Mouse (Mus musculus) forebrain, embryonic 16.5 days (tissue): ENCODE measurements around the gene Grm7. TPM values are rescaled to one million over a fixed set of nuclear protein-coding genes. Genes with fewer than 3 reads are reported as not detected.

Source experiments
- ATAC-seq: fragments of 200-750 bp; cut with Nextera tagmentation; 2 replicates; pipeline ENCODE4 v1.8.0; 2017; ENCODE audit warnings: mild to moderate bottlenecking, moderate library complexity
- H3K27ac ChIP-seq: fragments of 300-500 bp; sonication (generic); 2 replicates; pipeline ENCODE4 v1.5.1; 2014; ENCODE audit warnings: low read length, control low read depth
- H3K27me3 ChIP-seq: fragments of 300-500 bp; sonication (generic); replicated peaks from 2 replicates; pipeline ENCODE4 v1.6.1; 2014; ENCODE audit warnings: low read length; ENCODE audit not compliant: control insufficient read depth, insufficient read depth
- H3K36me3 ChIP-seq: fragments of 300-500 bp; sonication (generic); 2 replicates; pipeline ENCODE4 v1.6.1; 2014; ENCODE audit not compliant: control insufficient read depth, insufficient read depth
- H3K4me1 ChIP-seq: fragments of 300-500 bp; sonication (generic); replicated peaks from 2 replicates; pipeline ENCODE4 v1.6.1; 2014; ENCODE audit warnings: low read length; ENCODE audit not compliant: control insufficient read depth, insufficient read depth
- H3K4me2 ChIP-seq: fragments of 300-500 bp; sonication (generic); 2 replicates; pipeline ENCODE4 v1.6.1; 2014; ENCODE audit warnings: mild to moderate bottlenecking, low read length, control low read depth
- H3K4me3 ChIP-seq: fragments of 300-500 bp; sonication (generic); replicated peaks from 2 replicates; pipeline ENCODE4 v1.5.1; 2014; ENCODE audit warnings: mild to moderate bottlenecking, low read length, control low read depth
- H3K9ac ChIP-seq: fragments of 300-500 bp; sonication (generic); replicated peaks from 2 replicates; pipeline ENCODE4 v1.6.1; 2014; ENCODE audit warnings: low read depth, low read length, control low read depth
- H3K9me3 ChIP-seq: fragments of 300-500 bp; sonication (generic); 2 replicates; pipeline ENCODE4 v1.6.1; 2016; ENCODE audit warnings: low read length; ENCODE audit not compliant: control insufficient read depth
- WGBS: fragments of 180-500 bp; shearing (Covaris S2); extraction: QIAGEN DNeasy Blood & Tissue Kit; methylation state at CpG from one replicate; pipeline ENCODE4 v1.1.7; 2014; 5-methylcytosine and 5-hydroxymethylcytosine counted together
- polyA plus RNA-seq: library from polyadenylated mRNA; unstranded; fragments of >200 nt; fragmentation: Nextera tagmentation; extraction: Ambion mirVana; gene quantifications from 2 replicates; pipeline ENCODE4 v1.2.1, GENCODE M21; 2015

Gene Grm7
- polyA plus RNA-seq, 1 experiment from 2014 or later: 17.3 TPM

- WGBS: 40% methylated on average over 3 of the region's 3 CpGs
- Histone ChIP-seq H3K36me3 (no peaks in the 10 kb centered on the region), H3K9me3 (no peaks in the 10 kb centered on the region), H3K4me2 (no peak overlapping the region), H3K4me3 (no peak overlapping the region), H3K9ac (no peak overlapping the region), H3K27ac (no peak overlapping the region), H3K27me3 (no peaks in the 10 kb centered on the region), H3K4me1 (no peaks in the 10 kb centered on the region)
- no peak for ATAC-seq
These were observed 612.9 kb downstream of the Grm7 start for GRCm38 (mm10) chr6:111258256-111258655.

- H3K36me3 ChIP-seq: no peaks in the 10 kb centered on the region
- WGBS: 69% methylated on average over 1 of the region's 1 CpGs
- no peak overlapping the region for H3K27ac ChIP-seq
- no peak overlapping the region for H3K9ac ChIP-seq
- no peak overlapping the region for H3K4me2 ChIP-seq
- H3K4me1 ChIP-seq: no peaks in the 10 kb centered on the region
- H3K9me3 ChIP-seq: no peaks in the 10 kb centered on the region
- no peak overlapping the region for H3K4me3 ChIP-seq
- no peak for ATAC-seq
- no peaks in the 10 kb centered on the region for H3K27me3 ChIP-seq
These were observed 615.8 kb downstream of the Grm7 start for GRCm38 (mm10) chr6:111261181-111261580.

GRCm38 (mm10) chr6:111276657-111277056, 631.3 kb downstream of the Grm7 start:
- no peak overlapping the region for H3K9ac ChIP-seq
- no peaks in the 10 kb centered on the region for H3K4me1 ChIP-seq
- no peaks in the 10 kb centered on the region for H3K36me3 ChIP-seq
- no peak overlapping the region for H3K4me2 ChIP-seq
- H3K27me3 ChIP-seq: no peaks in the 10 kb centered on the region
- ATAC-seq: no peak
- no peaks in the 10 kb centered on the region for H3K9me3 ChIP-seq
- WGBS: 57% methylated on average over 4 of the region's 4 CpGs
- no peak overlapping the region for H3K27ac ChIP-seq
- no peak overlapping the region for H3K4me3 ChIP-seq

- Histone ChIP-seq H3K36me3 (no peaks in the 10 kb centered on the region), H3K27me3 (no peaks in the 10 kb centered on the region), H3K4me2 (no peak overlapping the region), H3K9me3 (no peaks in the 10 kb centered on the region), H3K4me1 (no peaks in the 10 kb centered on the region), H3K9ac (no peak overlapping the region), H3K4me3 (no peak overlapping the region), H3K27ac (no peak overlapping the region)
- no peak for ATAC-seq
These were observed 633.1 kb downstream of the Grm7 start for GRCm38 (mm10) chr6:111278516-111278915.

- no peak overlapping the region for H3K4me3 ChIP-seq
- no peak overlapping the region for H3K27ac ChIP-seq
- H3K27me3 ChIP-seq: no peaks in the 10 kb centered on the region
- peak; percentile 86 for ATAC-seq
- H3K4me2 ChIP-seq: no peak overlapping the region
- H3K9ac ChIP-seq: no peak overlapping the region
- 2% methylated on average over 5 of the region's 5 CpGs for WGBS
- H3K36me3 ChIP-seq: no peaks in the 10 kb centered on the region
- H3K4me1 ChIP-seq: no peaks in the 10 kb centered on the region
- H3K9me3 ChIP-seq: no peaks in the 10 kb centered on the region
These were observed 648.2 kb downstream of the Grm7 start for GRCm38 (mm10) chr6:111293505-111294001.

GRCm38 (mm10) chr6:111303912-111304555, 658.7 kb downstream of the Grm7 start:
- peak; percentile 59; the same call in 1 of the 2 replicates for ATAC-seq
- Histone ChIP-seq H3K9me3 (0 out of 2 replicates have a peak, but pooled peaks cover 2% of the 10 kb centered on the region), H3K36me3 (no peaks in the 10 kb centered on the region), H3K4me1 (no peaks in the 10 kb centered on the region), H3K27ac (no peak overlapping the region), H3K4me2 (no peak overlapping the region), H3K27me3 (no peaks in the 10 kb centered on the region), H3K4me3 (no peak overlapping the region), H3K9ac (no peak overlapping the region)
- WGBS: 19% methylated on average over 3 of the region's 3 CpGs

GRCm38 (mm10) chr6:111361681-111362080, 716.3 kb downstream of the Grm7 start:
- H3K9me3 ChIP-seq: no peaks in the 10 kb centered on the region
- no peak overlapping the region for H3K27ac ChIP-seq
- H3K4me3 ChIP-seq: no peak overlapping the region
- peak; percentile 49 for ATAC-seq
- H3K36me3 ChIP-seq: no peaks in the 10 kb centered on the region
- no peak overlapping the region for H3K9ac ChIP-seq
- WGBS: 15% methylated on average over 1 of the region's 1 CpGs
- H3K4me2 ChIP-seq: no peak overlapping the region
- H3K4me1 ChIP-seq: no peaks in the 10 kb centered on the region
- no peaks in the 10 kb centered on the region for H3K27me3 ChIP-seq

- Histone ChIP-seq H3K9me3 (no peaks in the 10 kb centered on the region), H3K9ac (no peak overlapping the region), H3K4me2 (no peak overlapping the region), H3K4me1 (peaks cover 16% of the 10 kb centered on the region), H3K36me3 (no peaks in the 10 kb centered on the region), H3K27ac (no peak overlapping the region), H3K4me3 (no peak overlapping the region), H3K27me3 (no peaks in the 10 kb centered on the region)
- ATAC-seq: no peak
- WGBS: 93% methylated on average over 3 of the region's 3 CpGs
These were observed 722.7 kb downstream of the Grm7 start for GRCm38 (mm10) chr6:111368111-111368510.

- H3K4me3 ChIP-seq: no peak overlapping the region
- H3K27ac ChIP-seq: no peak overlapping the region
- no peak overlapping the region for H3K4me2 ChIP-seq
- ATAC-seq: no peak
- WGBS: 68% methylated on average over 3 of the region's 3 CpGs
- no peaks in the 10 kb centered on the region for H3K27me3 ChIP-seq
- no peaks in the 10 kb centered on the region for H3K9me3 ChIP-seq
- peaks cover 18% of the 10 kb centered on the region for H3K4me1 ChIP-seq
- H3K9ac ChIP-seq: no peak overlapping the region
- H3K36me3 ChIP-seq: no peaks in the 10 kb centered on the region
These were observed 723.2 kb downstream of the Grm7 start for GRCm38 (mm10) chr6:111368551-111368950.

GRCm38 (mm10) chr6:111369013-111369412, 723.6 kb downstream of the Grm7 start:
- H3K4me1 ChIP-seq: peaks cover 18% of the 10 kb centered on the region
- no peaks in the 10 kb centered on the region for H3K27me3 ChIP-seq
- no peak overlapping the region for H3K4me3 ChIP-seq
- H3K36me3 ChIP-seq: no peaks in the 10 kb centered on the region
- no peaks in the 10 kb centered on the region for H3K9me3 ChIP-seq
- ATAC-seq: no peak
- H3K4me2 ChIP-seq: no peak overlapping the region
- H3K9ac ChIP-seq: no peak overlapping the region
- no peak overlapping the region for H3K27ac ChIP-seq
- 26% methylated on average over 2 of the region's 2 CpGs for WGBS
